Mouse (Mus musculus) heart, postnatal 4 days (tissue): Measurements from ENCODE around the gene Ptpn23. TPM values are rescaled to one million over a fixed set of nuclear protein-coding genes. Genes with fewer than 3 reads are reported as not detected.
"Not testable (repeated sequence)": the region's sequence is repeated elsewhere in the genome, so short reads cannot be mapped to it uniquely, and the experiment has no call there.

Experiments
- DNase-seq: peaks from one replicate; pipeline ENCODE4 v3.0.0; 2021
- total RNA-seq, 2 experiments: library from RNA; stranded (reverse); gene quantifications; 2 replicates each; pipeline ENCODE4 v1.2.3; 2021

Gene Ptpn23
- total RNA-seq, 2 experiments from 2014 or later = 32.4 to 33.7 TPM

GRCm38 (mm10) chr9:110381292-110381691 lies 26.7 kb downstream of the Ptpn23 start:
- DNase-seq = no peak

GRCm38 (mm10) chr9:110380662-110381061 lies 27.4 kb downstream of the Ptpn23 start:
- no peak for DNase-seq

- no peak for DNase-seq
Observed at GRCm38 (mm10) chr9:110379361-110379760, 28.7 kb downstream of the Ptpn23 start.

GRCm38 (mm10) chr9:110377655-110378054 lies 30.4 kb downstream of the Ptpn23 start:
- DNase-seq = not testable (repeated sequence)

GRCm38 (mm10) chr9:110375668-110376067 lies 32.3 kb downstream of the Ptpn23 start:
- no peak for DNase-seq

GRCm38 (mm10) chr9:110373871-110374270 lies 34.1 kb downstream of the Ptpn23 start:
- no peak for DNase-seq

GRCm38 (mm10) chr9:110369860-110370259 lies 38.2 kb downstream of the Ptpn23 start:
- DNase-seq = peak; percentile 31

- no peak for DNase-seq
Observed at GRCm38 (mm10) chr9:110366746-110367145, 41.3 kb downstream of the Ptpn23 start.

GRCm38 (mm10) chr9:110362337-110362736 lies 45.7 kb downstream of the Ptpn23 start:
- no peak for DNase-seq

GRCm38 (mm10) chr9:110361299-110361698 lies 46.7 kb downstream of the Ptpn23 start:
- no peak for DNase-seq

GRCm38 (mm10) chr9:110358341-110358740 lies 49.7 kb downstream of the Ptpn23 start:
- no peak for DNase-seq

- DNase-seq = no peak
Observed at GRCm38 (mm10) chr9:110351932-110352632, 55.9 kb downstream of the Ptpn23 start.

GRCm38 (mm10) chr9:110351350-110351749 lies 56.7 kb downstream of the Ptpn23 start:
- DNase-seq = no peak

- no peak for DNase-seq
Observed at GRCm38 (mm10) chr9:110350612-110351011, 57.4 kb downstream of the Ptpn23 start.

- no peak for DNase-seq
Observed at GRCm38 (mm10) chr9:110350188-110350587, 57.8 kb downstream of the Ptpn23 start.

GRCm38 (mm10) chr9:110348899-110349298 lies 59.1 kb downstream of the Ptpn23 start:
- DNase-seq = no peak

- no peak for DNase-seq
Observed at GRCm38 (mm10) chr9:110345057-110345739, 62.8 kb downstream of the Ptpn23 start.

- DNase-seq = no peak
Observed at GRCm38 (mm10) chr9:110343805-110344204, 64.2 kb downstream of the Ptpn23 start.

GRCm38 (mm10) chr9:110342008-110342407 lies 66.0 kb downstream of the Ptpn23 start:
- DNase-seq = no peak

GRCm38 (mm10) chr9:110340037-110340750 lies 67.8 kb downstream of the Ptpn23 start:
- no peak for DNase-seq
